Mouse (Mus musculus): ENCODE data around the gene Zfp580.

GRCm38 (mm10) chr7:5017352-5017751 lies 34.0 kb upstream of the Zfp580 start:
- TF ChIP-seq CTCF (IDR thresholded peaks at IDR 0.05; ENCODE audit: insufficient read depth, low read length) (no peak), POLR2A (IDR thresholded peaks at IDR 0.05; ENCODE audit: borderline replicate concordance, extremely low read depth, low read depth, low read length) (no peak)
